Mouse (Mus musculus) intestine, postnatal 0 days (tissue): Measurements from ENCODE around the gene Gm3633. TPM values are rescaled to one million over a fixed set of nuclear protein-coding genes. Genes with fewer than 3 reads are reported as not detected.
"Not testable (repeated sequence)": the region's sequence is repeated elsewhere in the genome, so short reads cannot be mapped to it uniquely, and the experiment has no call there.

Experiments used
- ATAC-seq: fragments of 200-750 bp; cut with Nextera tagmentation; 2 replicates; pipeline ENCODE4 v1.8.0; 2017; ENCODE audit warnings: mild to moderate bottlenecking, moderate TSS enrichment, moderate library complexity
- H3K27ac ChIP-seq: fragments of 300-500 bp; sonication (generic); 2 replicates; pipeline ENCODE4 v1.5.1; 2014; ENCODE audit warnings: mild to moderate bottlenecking, low read depth, low read length, moderate library complexity
- H3K27me3 ChIP-seq: fragments of 300-500 bp; sonication (generic); replicated peaks from 2 replicates; pipeline ENCODE4 v1.6.1; 2014; ENCODE audit warnings: low read length, mixed read lengths; ENCODE audit not compliant: control insufficient read depth, insufficient read depth
- H3K36me3 ChIP-seq: fragments of 300-500 bp; sonication (generic); 2 replicates; pipeline ENCODE4 v1.6.1; 2014; ENCODE audit warnings: mild to moderate bottlenecking, moderate library complexity; ENCODE audit not compliant: control insufficient read depth, insufficient read depth
- H3K4me1 ChIP-seq: fragments of 300-500 bp; sonication (generic); replicated peaks from 2 replicates; pipeline ENCODE4 v1.6.1; 2014; ENCODE audit warnings: antibody characterized with exemption, low read length, mixed read lengths; ENCODE audit not compliant: control insufficient read depth, insufficient read depth
- H3K4me2 ChIP-seq: fragments of 300-500 bp; sonication (generic); replicated peaks from 2 replicates; pipeline ENCODE4 v1.6.1; 2014; ENCODE audit warnings: low read depth, mild to moderate bottlenecking, moderate library complexity
- H3K4me3 ChIP-seq: fragments of 300-500 bp; sonication (generic); 2 replicates; pipeline ENCODE4 v1.5.1; 2014; ENCODE audit warnings: low read depth, low read length
- H3K9ac ChIP-seq: fragments of 300-500 bp; sonication (generic); 2 replicates; pipeline ENCODE4 v1.6.1; 2014; ENCODE audit warnings: mild to moderate bottlenecking, low read depth, low read length
- H3K9me3 ChIP-seq: fragments of 300-500 bp; sonication (generic); 2 replicates; pipeline ENCODE4 v1.6.1; 2016; ENCODE audit warnings: mixed run types; ENCODE audit not compliant: control insufficient read depth
- WGBS: fragments of 180-500 bp; shearing (Covaris S2); extraction: QIAGEN DNeasy Blood & Tissue Kit; methylation state at CpG from one replicate; pipeline ENCODE4 v1.1.7; 2014; 5-methylcytosine and 5-hydroxymethylcytosine counted together
- microRNA-seq: library from miRNA; unstranded; fragments of <30 nt; microRNA quantifications from one replicate; pipeline ENCODE4, GENCODE M21; 2016
- polyA plus RNA-seq: library from polyadenylated mRNA; unstranded; fragments of >200 nt; fragmentation: Nextera tagmentation; extraction: Ambion mirVana; gene quantifications from 2 replicates; pipeline ENCODE4 v1.2.1, GENCODE M21; 2015

Gm3633 gene
- polyA plus RNA-seq = not detected in 2 replicates

GRCm38 (mm10) chr14:42641817-42642216 lies at the start of gene Gm3633:
TSS of gene Gm3633 (minus strand) at chr14:42641917.
- not testable (repeated sequence) for H3K9ac ChIP-seq, H3K9me3 ChIP-seq, H3K4me1 ChIP-seq, H3K27me3 ChIP-seq, H3K4me2 ChIP-seq, H3K27ac ChIP-seq, H3K4me3 ChIP-seq, ATAC-seq, H3K36me3 ChIP-seq
- WGBS = no CpG with 5 or more reads among the region's 2 CpGs

GRCm38 (mm10) chr14:42655638-42656037 lies 13.9 kb upstream of the Gm3633 start, which contains the start of gene Gm10378:
TSS of gene Gm10378 (plus strand) at chr14:42655938.
- not testable (repeated sequence) for ATAC-seq, H3K36me3 ChIP-seq, H3K9ac ChIP-seq, H3K4me1 ChIP-seq, H3K4me3 ChIP-seq, H3K27me3 ChIP-seq, H3K4me2 ChIP-seq, H3K27ac ChIP-seq, H3K9me3 ChIP-seq
- no CpG with 5 or more reads among the region's 1 CpGs for WGBS

GRCm38 (mm10) chr14:42599782-42600181 lies 41.9 kb downstream of the Gm3633 start, which contains the start of gene Gm17124:
TSS of gene Gm17124 (minus strand) at chr14:42599882.
- not testable (repeated sequence) for H3K27me3 ChIP-seq, H3K36me3 ChIP-seq, H3K4me3 ChIP-seq, ATAC-seq, H3K27ac ChIP-seq, H3K9ac ChIP-seq, H3K9me3 ChIP-seq, H3K4me2 ChIP-seq, H3K4me1 ChIP-seq
- no CpG with 5 or more reads among the region's 3 CpGs for WGBS

Small RNAs within 50 kb of the gene (microRNA-seq; reads per million reads assigned to microRNA genes)
- gene Gm23620 (not detected), gene Gm25228 (not detected)

Other genes with a start within 250 kb of the Gm3633 start
- gene Gm8005, start 202.2 kb downstream of the Gm3633 start, polyA plus RNA-seq = not detected in 2 replicates
- not detected in 2 replicates for gene Gm8011, start 178.0 kb downstream of the Gm3633 start, polyA plus RNA-seq
- not detected in 2 replicates for gene Gm8020, start 139.6 kb downstream of the Gm3633 start, polyA plus RNA-seq
- gene Gm8024, start 117.6 kb downstream of the Gm3633 start, polyA plus RNA-seq = not detected in 2 replicates
- not detected in 2 replicates for gene Gm17124, start 42.0 kb downstream of the Gm3633 start, polyA plus RNA-seq
- gene Gm10378, start 14.0 kb upstream of the Gm3633 start, polyA plus RNA-seq = not detected in 2 replicates
- not detected in 2 replicates for gene Gm3015, start 126.9 kb upstream of the Gm3633 start, polyA plus RNA-seq
- gene Gm10377, start 156.1 kb upstream of the Gm3633 start, polyA plus RNA-seq = not detected in 2 replicates
- not detected in 2 replicates for gene Gm21977, start 211.6 kb upstream of the Gm3633 start, polyA plus RNA-seq